Mouse (Mus musculus): ENCODE data around the gene Gm20388. TPM values are rescaled to one million over a fixed set of nuclear protein-coding genes. Genes with fewer than 3 reads are reported as not detected.

Gene Gm20388
- polyA plus RNA-seq, 1 experiment: 28.1 TPM

GRCm38 (mm10) chr8:124316466-124317136 lies 4406.0 kb downstream of the Gm20388 start:
- Histone ChIP-seq H3K4me1 (ENCODE audit: control insufficient read depth, insufficient read depth, low read length) (no peaks in the 10 kb centered on the region), H3K27ac (ENCODE audit: insufficient read depth, low read length) (no peak overlapping the region)
- TF ChIP-seq EP300 (IDR thresholded peaks at IDR 0.05; ENCODE audit: insufficient read depth, low read depth, low read length) (no peak), CTCF (IDR thresholded peaks at IDR 0.05; ENCODE audit: low read depth, low read length) (no peak)

GRCm38 (mm10) chr8:124317191-124317682 lies 4406.6 kb downstream of the Gm20388 start:
- Histone ChIP-seq H3K27ac (ENCODE audit: insufficient read depth, low read length) (no peak overlapping the region), H3K4me3 (ENCODE audit: low read depth, low read length) (no peak overlapping the region), H3K27me3 (ENCODE audit: control insufficient read depth, insufficient read depth, low read length, poor library complexity, severe bottlenecking) (no peaks in the 10 kb centered on the region), H3K36me3 (ENCODE audit: control insufficient read depth, insufficient read depth, low read length, poor library complexity, severe bottlenecking) (no peaks in the 10 kb centered on the region), H3K9ac (ENCODE audit: low read depth, poor library complexity, severe bottlenecking) (no peak overlapping the region), H3K9me3 (replicated peaks; ENCODE audit: control insufficient read depth, insufficient read depth, low read length, poor library complexity, severe bottlenecking) (no peaks in the 10 kb centered on the region), H3K4me1 (ENCODE audit: control insufficient read depth, insufficient read depth, low read length) (no peaks in the 10 kb centered on the region)
- no peak for TF ChIP-seq EP300 (IDR thresholded peaks at IDR 0.05; ENCODE audit: insufficient read depth, low read depth, low read length)

More at GRCm38 (mm10) chr8:124316466-124317136, 4406.0 kb downstream of the Gm20388 start:
- H3K9ac ChIP-seq (ENCODE audit: low read depth, poor library complexity, severe bottlenecking): no peak overlapping the region
- no peak overlapping the region for H3K4me3 ChIP-seq (ENCODE audit: low read depth, low read length)
- H3K27me3 ChIP-seq (ENCODE audit: control insufficient read depth, insufficient read depth, low read length, poor library complexity, severe bottlenecking): no peaks in the 10 kb centered on the region
- H3K36me3 ChIP-seq (ENCODE audit: control insufficient read depth, insufficient read depth, low read length, poor library complexity, severe bottlenecking): no peaks in the 10 kb centered on the region
- H3K9me3 ChIP-seq (replicated peaks; ENCODE audit: control insufficient read depth, insufficient read depth, low read length, poor library complexity, severe bottlenecking): no peaks in the 10 kb centered on the region

GRCm38 (mm10) chr8:124317821-124318220 lies 4407.2 kb downstream of the Gm20388 start:
- H3K9ac ChIP-seq (ENCODE audit: low read depth, poor library complexity, severe bottlenecking): no peak overlapping the region
- no peaks in the 10 kb centered on the region for H3K9me3 ChIP-seq (replicated peaks; ENCODE audit: control insufficient read depth, insufficient read depth, low read length, poor library complexity, severe bottlenecking)
- TF ChIP-seq CTCF (IDR thresholded peaks at IDR 0.05; ENCODE audit: low read depth, low read length) (no peak), POLR2A (IDR thresholded peaks at IDR 0.05; ENCODE audit: insufficient read depth, low read length) (no peak)
- H3K4me1 ChIP-seq (ENCODE audit: control insufficient read depth, insufficient read depth, low read length): no peaks in the 10 kb centered on the region
- H3K27me3 ChIP-seq (ENCODE audit: control insufficient read depth, insufficient read depth, low read length, poor library complexity, severe bottlenecking): no peaks in the 10 kb centered on the region
- no peak overlapping the region for H3K4me3 ChIP-seq (ENCODE audit: low read depth, low read length)
- H3K36me3 ChIP-seq (ENCODE audit: control insufficient read depth, insufficient read depth, low read length, poor library complexity, severe bottlenecking): no peaks in the 10 kb centered on the region
- no peak overlapping the region for H3K27ac ChIP-seq (ENCODE audit: insufficient read depth, low read length)

- no peaks in the 10 kb centered on the region for H3K27me3 ChIP-seq (ENCODE audit: control insufficient read depth, insufficient read depth, low read length, poor library complexity, severe bottlenecking)
- TF ChIP-seq POLR2A (IDR thresholded peaks at IDR 0.05; ENCODE audit: insufficient read depth, low read length) (no peak), CTCF (IDR thresholded peaks at IDR 0.05; ENCODE audit: low read depth, low read length) (no peak), EP300 (IDR thresholded peaks at IDR 0.05; ENCODE audit: insufficient read depth, low read depth, low read length) (no peak)
- no peak overlapping the region for H3K27ac ChIP-seq (ENCODE audit: insufficient read depth, low read length)
- no peak overlapping the region for H3K4me3 ChIP-seq (ENCODE audit: low read depth, low read length)
- H3K9ac ChIP-seq (ENCODE audit: low read depth, poor library complexity, severe bottlenecking): no peak overlapping the region
- H3K9me3 ChIP-seq (replicated peaks; ENCODE audit: control insufficient read depth, insufficient read depth, low read length, poor library complexity, severe bottlenecking): no peaks in the 10 kb centered on the region
- no peaks in the 10 kb centered on the region for H3K4me1 ChIP-seq (ENCODE audit: control insufficient read depth, insufficient read depth, low read length)
- no peaks in the 10 kb centered on the region for H3K36me3 ChIP-seq (ENCODE audit: control insufficient read depth, insufficient read depth, low read length, poor library complexity, severe bottlenecking)
Observed at GRCm38 (mm10) chr8:124318612-124319315, 4408.1 kb downstream of the Gm20388 start.

GRCm38 (mm10) chr8:124319316-124319652 lies 4408.6 kb downstream of the Gm20388 start:
- Histone ChIP-seq H3K4me3 (ENCODE audit: low read depth, low read length) (no peak overlapping the region), H3K36me3 (ENCODE audit: control insufficient read depth, insufficient read depth, low read length, poor library complexity, severe bottlenecking) (no peaks in the 10 kb centered on the region), H3K27ac (ENCODE audit: insufficient read depth, low read length) (no peak overlapping the region), H3K9me3 (replicated peaks; ENCODE audit: control insufficient read depth, insufficient read depth, low read length, poor library complexity, severe bottlenecking) (no peaks in the 10 kb centered on the region), H3K27me3 (ENCODE audit: control insufficient read depth, insufficient read depth, low read length, poor library complexity, severe bottlenecking) (no peaks in the 10 kb centered on the region), H3K4me1 (ENCODE audit: control insufficient read depth, insufficient read depth, low read length) (no peaks in the 10 kb centered on the region), H3K9ac (ENCODE audit: low read depth, poor library complexity, severe bottlenecking) (no peak overlapping the region)
- TF ChIP-seq EP300 (IDR thresholded peaks at IDR 0.05; ENCODE audit: insufficient read depth, low read depth, low read length): no peak
- no peak for TF ChIP-seq POLR2A (IDR thresholded peaks at IDR 0.05; ENCODE audit: insufficient read depth, low read length)
- TF ChIP-seq CTCF (IDR thresholded peaks at IDR 0.05; ENCODE audit: low read depth, low read length): no peak

GRCm38 (mm10) chr8:124321227-124321840 lies 4410.7 kb downstream of the Gm20388 start:
- Histone ChIP-seq H3K4me1 (ENCODE audit: control insufficient read depth, insufficient read depth, low read length) (no peaks in the 10 kb centered on the region), H3K4me3 (ENCODE audit: low read depth, low read length) (no peak overlapping the region), H3K9ac (ENCODE audit: low read depth, poor library complexity, severe bottlenecking) (no peak overlapping the region), H3K9me3 (replicated peaks; ENCODE audit: control insufficient read depth, insufficient read depth, low read length, poor library complexity, severe bottlenecking) (no peaks in the 10 kb centered on the region), H3K27ac (ENCODE audit: insufficient read depth, low read length) (no peak overlapping the region), H3K36me3 (ENCODE audit: control insufficient read depth, insufficient read depth, low read length, poor library complexity, severe bottlenecking) (no peaks in the 10 kb centered on the region), H3K27me3 (ENCODE audit: control insufficient read depth, insufficient read depth, low read length, poor library complexity, severe bottlenecking) (no peaks in the 10 kb centered on the region)
- TF ChIP-seq CTCF (IDR thresholded peaks at IDR 0.05; ENCODE audit: low read depth, low read length) (no peak), EP300 (IDR thresholded peaks at IDR 0.05; ENCODE audit: insufficient read depth, low read depth, low read length) (no peak), POLR2A (IDR thresholded peaks at IDR 0.05; ENCODE audit: insufficient read depth, low read length) (no peak)

Data from ES-Bruce4 (cell line).